Mouse (Mus musculus) MEL (cell line): ENCODE data around the gene Psmb4. TPM values are rescaled to one million over a fixed set of nuclear protein-coding genes. Genes with fewer than 3 reads are reported as not detected.
A peak's percentile ranks its signal among the peaks of the same experiment; 100 is the strongest.

ENCODE experiments used
- DNase-seq: peaks from one replicate; pipeline ENCODE4 v3.0.0; 2011; ENCODE audit warnings: low read depth, low spot score
- H3K27ac ChIP-seq: 2 replicates; pipeline ENCODE4 v1.5.1; 2012; ENCODE audit warnings: low read depth, mild to moderate bottlenecking, control low read depth, low read length, moderate library complexity; ENCODE audit not compliant: control insufficient read depth
- H3K27me3 ChIP-seq, 2 experiments: fragments of 150-350 bp in 1 of 2; sonication (generic) in 1 of 2; 2 replicates each; pipeline ENCODE4 v1.6.1; 2012; ENCODE audit warnings: low read length in 2 of 2, mild to moderate bottlenecking in 2 of 2, improper control_type of control experiment in 1 of 2, moderate library complexity in 1 of 2; ENCODE audit not compliant: insufficient read depth in 2 of 2, control insufficient read depth in 1 of 2
- H3K36me3 ChIP-seq, 2 experiments: 2 replicates each; pipeline ENCODE4 v1.6.1; 2012 to 2014; ENCODE audit warnings: low read length in 2 of 2, improper control_type of control experiment in 1 of 2, inconsistent platforms in 1 of 2, mild to moderate bottlenecking in 1 of 2; ENCODE audit not compliant: insufficient read depth in 2 of 2, control insufficient read depth in 1 of 2
- H3K4me1 ChIP-seq, 2 experiments: fragments of 150-350 bp in 1 of 2; sonication (generic) in 1 of 2; 2 replicates each; pipeline ENCODE4 v1.6.1; 2012; ENCODE audit warnings: low read length in 2 of 2, improper control_type of control experiment in 1 of 2, mild to moderate bottlenecking in 1 of 2; ENCODE audit not compliant: insufficient read depth in 2 of 2, control insufficient read depth in 1 of 2
- H3K4me3 ChIP-seq, 2 experiments: fragments of 150-350 bp in 1 of 2; sonication (generic) in 1 of 2; 2 replicates each; pipeline ENCODE4 v1.5.1; 2012; ENCODE audit warnings: low read depth in 2 of 2, low read length in 2 of 2, mild to moderate bottlenecking in 2 of 2, moderate library complexity in 2 of 2, control low read depth in 1 of 2, improper control_type of control experiment in 1 of 2; ENCODE audit not compliant: control insufficient read depth in 1 of 2, insufficient read depth in 1 of 2
- H3K79me2 ChIP-seq: 2 replicates; pipeline ENCODE4 v1.6.1; 2012; ENCODE audit warnings: mild to moderate bottlenecking, low read length, moderate library complexity; ENCODE audit not compliant: control insufficient read depth, poor library complexity, insufficient read depth
- H3K9ac ChIP-seq: 2 replicates; pipeline ENCODE4 v1.6.1; 2012; ENCODE audit warnings: low read depth, mild to moderate bottlenecking, control low read depth, low read length, moderate library complexity; ENCODE audit not compliant: control insufficient read depth, poor library complexity, severe bottlenecking
- H3K9me3 ChIP-seq: fragments of 150-350 bp; sonication (generic); replicated peaks from 2 replicates; pipeline ENCODE4 v1.6.1; 2012; ENCODE audit warnings: mild to moderate bottlenecking, low read length, improper control_type of control experiment, moderate library complexity; ENCODE audit not compliant: insufficient read depth
- BHLHE40 ChIP-seq: IDR thresholded peaks from 2 replicates; pipeline ENCODE4 v1.6.1; 2012; ENCODE audit warnings: low read depth, mild to moderate bottlenecking, inconsistent platforms, low read length, improper control_type of control experiment, borderline replicate concordance
- CHD1 ChIP-seq: IDR thresholded peaks from 2 replicates; pipeline ENCODE4 v1.6.1; 2012; ENCODE audit warnings: low read depth, mild to moderate bottlenecking, inconsistent platforms, low read length, improper control_type of control experiment
- CTCF ChIP-seq, 3 experiments: IDR thresholded peaks in 2 of 3; conservative IDR thresholded peaks in 1 of 3; 2 replicates each; pipeline ENCODE4 v1.5.1; 2011 to 2012; ENCODE audit warnings: low read length in 3 of 3, low read depth in 2 of 3, mild to moderate bottlenecking in 2 of 3, improper control_type of control experiment in 1 of 3, inconsistent platforms in 1 of 3, mixed read lengths in 1 of 3, moderate library complexity in 1 of 3; ENCODE audit not compliant: control insufficient read depth in 1 of 3, insufficient read depth in 1 of 3, poor library complexity in 1 of 3, severe bottlenecking in 1 of 3
- E2F4 ChIP-seq: IDR thresholded peaks from 2 replicates; pipeline ENCODE4 v1.6.1; 2011; ENCODE audit warnings: low read depth, low read length, improper control_type of control experiment, borderline replicate concordance
- EP300 ChIP-seq, 2 experiments: IDR thresholded peaks; 2 replicates each; pipeline ENCODE4 v1.6.1; 2011; ENCODE audit warnings: improper control_type of control experiment in 2 of 2, low read length in 2 of 2, low read depth in 1 of 2, mild to moderate bottlenecking in 1 of 2
- GATA1 ChIP-seq: IDR thresholded peaks from 2 replicates; pipeline ENCODE4 v1.6.1; 2011; ENCODE audit warnings: low read depth, low read length, improper control_type of control experiment
- HCFC1 ChIP-seq: IDR thresholded peaks from 2 replicates; pipeline ENCODE4 v1.6.1; 2012; ENCODE audit warnings: low read depth, mild to moderate bottlenecking, inconsistent platforms, low read length, improper control_type of control experiment, moderate library complexity
- JUND ChIP-seq: IDR thresholded peaks from 2 replicates; pipeline ENCODE4 v1.6.1; 2011; ENCODE audit warnings: low read depth, mild to moderate bottlenecking, improper control_type of control experiment, low read length
- MAX ChIP-seq: IDR thresholded peaks from 2 replicates; pipeline ENCODE4 v1.6.1; 2011; ENCODE audit warnings: low read length, improper control_type of control experiment
- MXI1 ChIP-seq: IDR thresholded peaks from 2 replicates; pipeline ENCODE4 v1.6.1; 2011; ENCODE audit warnings: mild to moderate bottlenecking, low read depth, low read length, improper control_type of control experiment
- MYB ChIP-seq: IDR thresholded peaks from 2 replicates; pipeline ENCODE4 v1.6.1; 2011; ENCODE audit warnings: mild to moderate bottlenecking, low read depth, low read length, improper control_type of control experiment
- NRF1 ChIP-seq: IDR thresholded peaks from 2 replicates; pipeline ENCODE4 v1.6.1; 2014; ENCODE audit warnings: low read depth, mild to moderate bottlenecking, inconsistent platforms, low read length, improper control_type of control experiment, moderate library complexity; ENCODE audit not compliant: poor library complexity, insufficient read depth, severe bottlenecking
- POLR2A ChIP-seq, 2 experiments: IDR thresholded peaks; 2 replicates each; pipeline ENCODE4 v1.6.1; 2011 to 2012; ENCODE audit warnings: low read length in 2 of 2, mild to moderate bottlenecking in 2 of 2, control low read depth in 1 of 2, improper control_type of control experiment in 1 of 2, low read depth in 1 of 2, moderate library complexity in 1 of 2; ENCODE audit not compliant: control insufficient read depth in 1 of 2, insufficient read depth in 1 of 2, poor library complexity in 1 of 2
- POLR2AphosphoS2 ChIP-seq: IDR thresholded peaks from 2 replicates; pipeline ENCODE4 v1.6.1; 2011; ENCODE audit warnings: low read length, improper control_type of control experiment
- RAD21 ChIP-seq: IDR thresholded peaks from 2 replicates; pipeline ENCODE4 v1.6.1; 2011; ENCODE audit warnings: mild to moderate bottlenecking, low read depth, low read length, improper control_type of control experiment
- RCOR1 ChIP-seq: IDR thresholded peaks from 2 replicates; pipeline ENCODE4 v1.6.1; 2012; ENCODE audit warnings: low read depth, mild to moderate bottlenecking, inconsistent platforms, low read length, improper control_type of control experiment
- SIN3A ChIP-seq: IDR thresholded peaks from 2 replicates; pipeline ENCODE4 v1.6.1; 2012; ENCODE audit warnings: low read length, improper control_type of control experiment, inconsistent platforms
- TAL1 ChIP-seq: IDR thresholded peaks from 2 replicates; pipeline ENCODE4 v1.6.1; 2012; ENCODE audit warnings: mild to moderate bottlenecking, inconsistent platforms, low read length, moderate library complexity, mixed read lengths
- TBP ChIP-seq: IDR thresholded peaks from 2 replicates; pipeline ENCODE4 v1.8.0; 2011; ENCODE audit warnings: low read depth, low read length, improper control_type of control experiment
- TCF12 ChIP-seq: IDR thresholded peaks from 2 replicates; pipeline ENCODE4 v1.6.1; 2014; ENCODE audit warnings: low read depth, mild to moderate bottlenecking, inconsistent platforms, low read length, improper control_type of control experiment, moderate library complexity
- UBTF ChIP-seq: IDR thresholded peaks from 2 replicates; pipeline ENCODE4 v1.6.1; 2012; ENCODE audit warnings: low read depth, mild to moderate bottlenecking, inconsistent platforms, low read length, improper control_type of control experiment, moderate library complexity, borderline replicate concordance; ENCODE audit not compliant: insufficient read depth
- USF1 ChIP-seq: IDR thresholded peaks from 2 replicates; pipeline ENCODE4 v1.6.1; 2014; ENCODE audit warnings: low read depth, mild to moderate bottlenecking, inconsistent platforms, low read length, improper control_type of control experiment, moderate library complexity
- USF2 ChIP-seq, 2 experiments: IDR thresholded peaks; 2 replicates each; pipeline ENCODE4 v1.6.1; 2011 to 2012; ENCODE audit warnings: improper control_type of control experiment in 2 of 2, low read length in 2 of 2, borderline replicate concordance in 1 of 2, inconsistent platforms in 1 of 2, low read depth in 1 of 2, mild to moderate bottlenecking in 1 of 2; ENCODE audit not compliant: insufficient read depth in 1 of 2
- ZC3H11A ChIP-seq: IDR thresholded peaks from 2 replicates; pipeline ENCODE4 v1.6.1; 2012; ENCODE audit warnings: low read depth, mild to moderate bottlenecking, inconsistent platforms, low read length, improper control_type of control experiment
- ZKSCAN1 ChIP-seq: IDR thresholded peaks from 2 replicates; pipeline ENCODE4 v1.6.1; 2012; ENCODE audit warnings: low read depth, mild to moderate bottlenecking, inconsistent platforms, low read length, improper control_type of control experiment, moderate library complexity
- ZMIZ1 ChIP-seq: IDR thresholded peaks from 2 replicates; pipeline ENCODE4 v1.6.1; 2012; ENCODE audit warnings: low read depth, mild to moderate bottlenecking, inconsistent platforms, low read length, improper control_type of control experiment, moderate library complexity
- ZNF384 ChIP-seq: IDR thresholded peaks from 2 replicates; pipeline ENCODE4 v1.6.1; 2012; ENCODE audit warnings: low read depth, mild to moderate bottlenecking, inconsistent platforms, low read length, improper control_type of control experiment
- polyA plus RNA-seq, 2 experiments: library from polyadenylated mRNA; stranded (reverse) in 1 of 2; unstranded in 1 of 2; fragments of >175 nt in 1 of 2; fragments of >200 nt in 1 of 2; gene quantifications; 2 replicates each; pipeline versions ENCODE4 v1.2.1 to v1.2.4; 2012; ENCODE audit warnings: low replicate concordance in 2 of 2, low read depth in 1 of 2; ENCODE audit not compliant: insufficient read length in 2 of 2, insufficient read depth in 1 of 2, missing spikeins in 1 of 2
- total RNA-seq: library from RNA; depleted of rRNA; stranded (reverse); fragments of 300-350 nt; gene quantifications from 2 replicates; pipeline ENCODE4 v1.2.3, GENCODE M21; 2012

Psmb4 gene
- total and polyA plus RNA-seq, 3 experiments, result 826 to 964 (median 890) TPM

DNA sequence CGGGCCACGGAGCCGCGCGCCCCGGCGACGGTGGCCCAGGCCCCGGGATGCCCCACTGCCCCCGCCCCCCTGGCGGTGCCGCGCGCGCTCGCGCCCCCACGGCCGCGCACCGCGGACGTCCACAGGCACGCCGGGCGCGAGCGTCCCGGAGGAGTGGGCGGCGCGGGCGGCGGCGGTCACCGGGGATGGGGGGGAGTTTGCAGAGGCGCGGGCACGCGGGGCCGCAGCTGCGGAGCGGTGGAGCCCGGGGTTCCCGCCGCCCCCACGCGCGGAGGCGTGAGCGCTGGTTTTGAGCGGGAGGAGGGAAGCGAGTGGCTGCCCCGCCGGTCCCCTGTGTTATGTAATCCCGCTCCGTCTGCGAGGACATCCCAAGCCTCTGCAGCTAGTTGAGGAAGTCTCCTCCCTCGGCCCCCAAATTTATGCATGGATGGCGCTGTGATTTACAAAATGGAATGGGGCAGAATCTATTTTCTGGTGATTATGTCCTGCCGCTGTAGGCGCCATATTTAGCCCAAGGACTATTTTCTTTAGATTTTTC, 48.7 kb downstream of the Psmb4 start:
- Histone ChIP-seq H3K79me2 (peaks cover 37% of the 10 kb centered on the region), H3K36me3 (peaks cover 0 to 16% of the 10 kb centered on the region in 2 experiments; a peak in 2 of 4 replicates), H3K4me3 (peak overlapping the region; percentile 45 to 62), H3K27me3 (no peaks in the 10 kb centered on the region), H3K9ac (peak overlapping the region; percentile 46), H3K27ac (peak overlapping the region; percentile 40), H3K9me3 (no peaks in the 10 kb centered on the region), H3K4me1 (peaks cover 7 to 13% of the 10 kb centered on the region in 2 experiments)
- DNase-seq, result peak; percentile 86
- no peak for TF ChIP-seq USF1
- peak; percentile 76 for TF ChIP-seq TBP
- peak; percentile 32; the same call in 1 of the 2 replicates for TF ChIP-seq GATA1
- 0 out of 4 replicates have a peak, but pooled peaks of 1 of the 2 experiments have one; percentile 15 for TF ChIP-seq EP300 (IDR thresholded peaks at IDR 0.05; ENCODE audit: low read depth in 1 of 2, low read length in 2 of 2)
- TF ChIP-seq RCOR1, result peak; percentile 74
- TF ChIP-seq POLR2AphosphoS2, result no peak
- 0 out of 2 replicates have a peak, but pooled peaks have one; percentile 59 for TF ChIP-seq HCFC1
- TF ChIP-seq MXI1, result 0 out of 2 replicates have a peak, but pooled peaks have one; percentile 10
- no peak for TF ChIP-seq TAL1
- 0 out of 2 replicates have a peak, but pooled peaks have one; percentile 30 for TF ChIP-seq CHD1
- no peak for TF ChIP-seq NRF1

DNA sequence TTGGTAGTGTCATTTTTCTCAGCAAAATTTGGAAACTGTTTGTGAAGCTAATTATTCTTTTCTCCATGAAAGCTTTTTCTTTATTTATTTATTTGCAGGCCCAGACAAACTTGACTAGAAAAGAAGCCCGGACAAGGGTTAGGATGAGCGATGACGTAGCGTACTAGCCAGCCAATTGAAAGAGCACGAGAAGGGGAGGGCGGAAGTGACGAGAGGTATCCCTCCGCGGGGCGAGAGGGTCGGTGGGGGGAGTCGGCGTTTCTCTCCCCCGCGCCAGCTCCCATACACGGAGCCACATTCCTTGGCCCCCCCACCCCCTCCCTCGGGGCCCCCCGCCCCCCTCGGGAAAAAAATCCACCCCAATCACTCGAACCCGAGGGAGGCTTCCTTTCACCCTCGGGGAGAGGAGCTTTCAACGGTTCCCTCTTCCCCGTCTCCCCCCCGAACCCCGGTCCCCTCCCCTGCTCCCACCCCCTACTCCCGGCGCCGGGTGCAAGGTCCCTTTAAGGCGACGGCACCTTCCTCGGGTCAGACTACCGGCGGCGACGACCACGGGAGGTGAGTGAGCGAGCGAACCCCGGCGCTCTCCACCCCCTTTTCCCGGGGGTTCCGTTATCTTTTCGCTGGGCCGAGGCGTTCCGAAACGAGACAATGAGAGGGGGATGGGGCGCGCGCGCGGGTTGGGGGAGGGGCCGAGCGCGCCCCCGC, 49.4 kb downstream of the Psmb4 start, which contains the start of gene Pogz:
Gene Pogz (plus strand): TSS at position 385 of the 708 bp plus-strand sequence.
- Histone ChIP-seq H3K27me3 (no peaks in the 10 kb centered on the region), H3K79me2 (peaks cover 33% of the 10 kb centered on the region), H3K9me3 (no peaks in the 10 kb centered on the region), H3K27ac (peak within 1 kb of the TSS; percentile 59), H3K4me1 (peaks cover 7 to 17% of the 10 kb centered on the region in 2 experiments), H3K9ac (peak within 1 kb of the TSS; percentile 92), H3K4me3 (peak within 1 kb of the TSS; percentile 76 to 81), H3K36me3 (peaks cover 0 to 17% of the 10 kb centered on the region in 2 experiments; a peak in 2 of 4 replicates)
- peak; percentile 100 for DNase-seq
- TF ChIP-seq MAX (no peak), POLR2AphosphoS2 (peak; percentile 36; the same call in 1 of the 2 replicates), ZC3H11A (no peak), ZKSCAN1 (no peak), MXI1 (peak; percentile 48; the same call in 1 of the 2 replicates), ZMIZ1 (peak; percentile 54; the same call in 1 of the 2 replicates), TAL1 (no peak), USF2 (IDR thresholded peaks at IDR 0.05; ENCODE audit: borderline replicate concordance in 1 of 2, insufficient read depth in 1 of 2, low read depth in 1 of 2, low read length in 2 of 2) (no peak), HCFC1 (peak; percentile 92), POLR2A (IDR thresholded peaks at IDR 0.05; ENCODE audit: control insufficient read depth in 1 of 2, insufficient read depth in 1 of 2, low read depth in 1 of 2, low read length in 2 of 2, poor library complexity in 1 of 2) (peak; percentile 26 to 79; a peak in 3 of 4 replicates), CTCF (IDR thresholded peaks at IDR 0.05 in 2 of 3, conservative IDR thresholded peaks at IDR 0.05 in 1 of 3; ENCODE audit: control insufficient read depth in 1 of 3, insufficient read depth in 1 of 3, low read depth in 2 of 3, low read length in 3 of 3, poor library complexity in 1 of 3, severe bottlenecking in 1 of 3) (no peak), MYB (no peak), BHLHE40 (peak; percentile 56; the same call in 1 of the 2 replicates), E2F4 (no peak), TBP (peak; percentile 93), JUND (no peak), EP300 (IDR thresholded peaks at IDR 0.05; ENCODE audit: low read depth in 1 of 2, low read length in 2 of 2) (peak in 1 of 2 experiments; percentile 33; a peak in 2 of 4 replicates), RAD21 (no peak), CHD1 (no peak), NRF1 (0 out of 2 replicates have a peak, but pooled peaks have one; percentile 7), ZNF384 (no peak), SIN3A (peak; percentile 98), UBTF (no peak), TCF12 (peak; percentile 74)
